Mouse (Mus musculus) lung, postnatal 0 days (tissue): Measurements from ENCODE around the gene Rhoj. TPM values are rescaled to one million over a fixed set of nuclear protein-coding genes. Genes with fewer than 3 reads are reported as not detected.

Experiments used
- ATAC-seq: fragments of 200-750 bp; cut with Nextera tagmentation; 2 replicates; pipeline ENCODE4 v1.8.0; 2017; ENCODE audit warnings: moderate library complexity
- DNase-seq: peaks from one replicate; pipeline ENCODE4 v3.0.0-alpha.2; 2016; ENCODE audit warnings: low spot score
- H3K27ac ChIP-seq: fragments of 300-500 bp; sonication (generic); 2 replicates; pipeline ENCODE4 v1.5.1; 2014; ENCODE audit warnings: antibody characterized with exemption, mild to moderate bottlenecking, low read length, mixed read lengths
- H3K27me3 ChIP-seq: fragments of 300-500 bp; sonication (generic); replicated peaks from 2 replicates; pipeline ENCODE4 v1.6.1; 2014; ENCODE audit warnings: low read length, mixed read lengths; ENCODE audit not compliant: insufficient read depth
- H3K36me3 ChIP-seq: fragments of 300-500 bp; sonication (generic); 2 replicates; pipeline ENCODE4 v1.6.1; 2014; ENCODE audit warnings: low read length, mixed read lengths; ENCODE audit not compliant: insufficient read depth
- H3K4me1 ChIP-seq: fragments of 300-500 bp; sonication (generic); 2 replicates; pipeline ENCODE4 v1.6.1; 2014; ENCODE audit warnings: antibody characterized with exemption, low read depth, low read length, mixed read lengths; ENCODE audit not compliant: insufficient read depth
- H3K4me2 ChIP-seq: fragments of 300-500 bp; sonication (generic); replicated peaks from 2 replicates; pipeline ENCODE4 v1.6.1; 2014; ENCODE audit warnings: low read depth, mild to moderate bottlenecking, low read length, moderate library complexity, mixed read lengths
- H3K4me3 ChIP-seq: fragments of 300-500 bp; sonication (generic); 2 replicates; pipeline ENCODE4 v1.5.1; 2014; ENCODE audit warnings: low read depth, low read length
- H3K9ac ChIP-seq: fragments of 300-500 bp; sonication (generic); replicated peaks from 2 replicates; pipeline ENCODE4 v1.6.1; 2014; ENCODE audit warnings: low read depth, mild to moderate bottlenecking
- H3K9me3 ChIP-seq: fragments of 300-500 bp; sonication (generic); 2 replicates; pipeline ENCODE4 v1.6.1; 2016; ENCODE audit warnings: low read length, mixed read lengths
- CTCF ChIP-seq: IDR thresholded peaks from 2 replicates; pipeline ENCODE4 v1.5.1; 2016; ENCODE audit warnings: antibody characterized with exemption, mild to moderate bottlenecking
- EP300 ChIP-seq: IDR thresholded peaks from 2 replicates; pipeline ENCODE4 v1.6.1; 2016; ENCODE audit warnings: antibody characterized with exemption, mild to moderate bottlenecking, control low read depth
- WGBS: fragments of 180-500 bp; shearing (Covaris S2); extraction: QIAGEN DNeasy Blood & Tissue Kit; methylation state at CpG from one replicate; pipeline ENCODE4 v1.1.7; 2014; 5-methylcytosine and 5-hydroxymethylcytosine counted together
- polyA plus RNA-seq: library from polyadenylated mRNA; unstranded; fragments of >200 nt; fragmentation: Nextera tagmentation; extraction: Ambion mirVana; gene quantifications from 2 replicates; pipeline ENCODE4 v1.2.1, GENCODE M21; 2015

Rhoj gene
- polyA plus RNA-seq, 1 experiment from 2014 or later: 102 TPM

DNA sequence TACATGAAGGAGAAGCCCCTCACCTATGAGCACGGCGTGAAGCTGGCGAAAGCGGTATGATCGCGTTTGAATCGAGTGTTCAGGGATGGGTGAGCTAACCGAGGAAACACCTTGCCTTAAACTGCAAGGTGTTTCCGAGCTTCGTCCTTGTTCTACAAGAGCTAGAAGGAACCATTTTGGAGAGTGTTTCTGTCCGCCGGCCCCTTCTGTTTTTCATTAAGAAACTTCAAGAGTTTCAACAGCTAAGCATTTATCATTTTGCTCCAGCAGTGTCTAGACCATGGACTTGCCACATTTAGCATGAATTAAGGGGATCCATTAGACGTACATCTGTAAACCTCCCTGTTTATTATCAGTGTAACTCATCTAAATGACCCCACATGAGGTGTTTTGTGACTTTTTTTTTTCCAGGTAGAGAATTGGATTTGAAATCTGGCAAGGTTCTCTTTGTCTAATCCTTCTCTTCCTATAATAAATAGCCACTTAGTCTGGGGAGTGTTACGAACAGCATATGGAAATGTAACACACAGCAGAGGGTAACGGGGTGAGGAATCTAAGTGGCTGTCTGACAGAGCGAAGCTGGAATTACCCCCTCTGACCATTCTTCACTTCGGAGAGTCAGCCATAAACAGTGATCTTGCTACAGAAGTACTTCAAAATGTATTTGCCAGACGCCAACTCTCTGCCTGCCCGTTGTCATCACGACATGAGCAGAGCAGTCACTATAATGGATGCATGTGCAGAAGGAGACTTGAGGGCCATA is 86.1 kb downstream of the Rhoj start:
- TF ChIP-seq EP300 (no peak), CTCF (no peak)
- no peak overlapping the region for H3K4me3 ChIP-seq
- no peak overlapping the region for H3K4me2 ChIP-seq
- no peak for DNase-seq
- no peaks in the 10 kb centered on the region for H3K27me3 ChIP-seq
- H3K27ac ChIP-seq: no peak overlapping the region
- no peak for ATAC-seq
- H3K4me1 ChIP-seq: no peaks in the 10 kb centered on the region
- no peaks in the 10 kb centered on the region for H3K9me3 ChIP-seq
- WGBS: 76% methylated on average over 20 of the region's 20 CpGs
- H3K9ac ChIP-seq: no peak overlapping the region
- H3K36me3 ChIP-seq: no peaks in the 10 kb centered on the region

GRCm38 (mm10) chr12:75396616-75397015 is 88.5 kb downstream of the Rhoj start:
- Histone ChIP-seq H3K27ac (no peak overlapping the region), H3K4me3 (no peak overlapping the region), H3K9me3 (no peaks in the 10 kb centered on the region), H3K9ac (no peak overlapping the region), H3K36me3 (no peaks in the 10 kb centered on the region), H3K4me1 (no peaks in the 10 kb centered on the region), H3K4me2 (no peak overlapping the region), H3K27me3 (no peaks in the 10 kb centered on the region)
- 40% methylated on average over 3 of the region's 3 CpGs for WGBS
- no peak for TF ChIP-seq CTCF
- TF ChIP-seq EP300: no peak
- DNase-seq: peak; percentile 13
- peak; percentile 37; the same call in 1 of the 2 replicates for ATAC-seq

- WGBS: 30% methylated on average over 7 of the region's 7 CpGs
Measured at GRCm38 (mm10) chr12:75397077-75397476, 89.0 kb downstream of the Rhoj start.

DNA sequence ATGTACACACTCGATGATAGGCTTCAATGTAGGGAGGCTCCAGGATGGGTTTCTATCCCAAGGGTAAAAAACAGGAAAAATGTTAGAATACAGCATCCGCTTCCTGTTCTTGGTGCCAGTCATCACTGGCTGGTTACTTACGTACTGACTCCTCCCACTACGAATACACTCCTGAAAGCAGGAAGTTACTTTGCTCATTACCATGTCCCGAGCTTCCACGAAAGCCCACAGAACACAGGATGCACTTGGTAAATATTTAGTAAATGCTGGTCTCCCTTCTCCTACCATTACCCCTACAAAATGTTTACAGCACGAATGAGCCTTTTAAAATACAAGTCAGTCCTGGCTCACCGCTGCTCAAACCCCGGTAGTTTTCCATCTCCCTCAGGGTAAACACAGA is 104.8 kb downstream of the Rhoj start:
- Histone ChIP-seq H3K4me2 (no peak overlapping the region), H3K36me3 (no peaks in the 10 kb centered on the region), H3K27ac (peak overlapping the region; percentile 66), H3K27me3 (no peaks in the 10 kb centered on the region), H3K4me1 (no peaks in the 10 kb centered on the region), H3K9ac (no peak overlapping the region), H3K4me3 (no peak overlapping the region), H3K9me3 (no peaks in the 10 kb centered on the region)
- TF ChIP-seq EP300 (peak; percentile 95), CTCF (no peak)
- DNase-seq (peak; percentile 68), ATAC-seq (peak; percentile 92)
- WGBS: 50% methylated on average over 9 of the region's 9 CpGs

More at GRCm38 (mm10) chr12:75397077-75397476, 89.0 kb downstream of the Rhoj start:
- Histone ChIP-seq H3K4me3 (no peak overlapping the region), H3K27ac (no peak overlapping the region), H3K9me3 (no peaks in the 10 kb centered on the region), H3K27me3 (no peaks in the 10 kb centered on the region), H3K4me2 (no peak overlapping the region), H3K4me1 (no peaks in the 10 kb centered on the region), H3K9ac (no peak overlapping the region), H3K36me3 (no peaks in the 10 kb centered on the region)
- ATAC-seq (peak; percentile 40; the same call in 1 of the 2 replicates), DNase-seq (peak; percentile 27)
- no peak for TF ChIP-seq EP300
- TF ChIP-seq CTCF: no peak

- no peaks in the 10 kb centered on the region for H3K9me3 ChIP-seq
- H3K4me3 ChIP-seq: no peak overlapping the region
- H3K27ac ChIP-seq: no peak overlapping the region
- H3K9ac ChIP-seq: no peak overlapping the region
- ATAC-seq (no peak), DNase-seq (peak; percentile 31)
- no peaks in the 10 kb centered on the region for H3K27me3 ChIP-seq
- TF ChIP-seq CTCF (no peak), EP300 (0 out of 2 replicates have a peak, but pooled peaks have one; percentile 12)
- WGBS: 61% methylated on average over 6 of the region's 6 CpGs
- H3K4me1 ChIP-seq: no peaks in the 10 kb centered on the region
- H3K36me3 ChIP-seq: no peaks in the 10 kb centered on the region
- H3K4me2 ChIP-seq: no peak overlapping the region
Measured at GRCm38 (mm10) chr12:75414991-75415390, 106.9 kb downstream of the Rhoj start.

GRCm38 (mm10) chr12:75416681-75417080 is 108.6 kb downstream of the Rhoj start, which contains the start of gene Gphb5:
Gene Gphb5 (minus strand): TSS chr12:75416781.
- no peaks in the 10 kb centered on the region for H3K4me1 ChIP-seq
- no peak for DNase-seq
- no peak for TF ChIP-seq EP300
- no peak for TF ChIP-seq CTCF
- H3K9me3 ChIP-seq: no peaks in the 10 kb centered on the region
- no peaks in the 10 kb centered on the region for H3K36me3 ChIP-seq
- H3K27me3 ChIP-seq: no peaks in the 10 kb centered on the region
- H3K27ac ChIP-seq: no peak within 1 kb of the TSS
- WGBS: 83% methylated on average over 4 of the region's 4 CpGs
- no peak for ATAC-seq
- no peak within 1 kb of the TSS for H3K9ac ChIP-seq
- H3K4me2 ChIP-seq: no peak within 1 kb of the TSS
- no peak within 1 kb of the TSS for H3K4me3 ChIP-seq
